Mouse (Mus musculus) right cerebral cortex, postnatal 10 days (tissue): Measurements from ENCODE around the gene U90926.

ENCODE experiments used
- DNase-seq, 2 experiments: peaks; one replicate each; pipeline ENCODE4 v3.0.0; 2021; ENCODE audit warnings: low spot score in 2 of 2

U90926 gene

DNA sequence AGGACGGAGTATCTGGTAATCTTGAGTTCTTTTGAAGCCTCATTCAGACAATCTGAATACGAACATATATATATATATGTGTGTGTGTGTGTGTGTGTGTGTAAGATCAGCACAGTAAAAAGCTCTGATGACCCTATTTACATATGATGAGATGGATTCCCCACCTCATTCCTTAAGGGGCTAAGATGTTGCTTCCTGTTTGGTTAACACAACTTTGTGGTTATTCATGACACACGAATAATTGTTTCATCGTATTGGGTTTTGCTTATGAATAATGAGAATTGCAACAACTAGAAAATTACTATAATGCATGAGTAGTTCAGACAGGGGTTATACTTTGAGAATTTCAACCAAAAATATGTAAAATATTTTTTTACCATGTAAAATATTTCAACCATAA, at the start of gene U90926:
TSS of gene U90926 (minus strand) at position 101 of the 400 bp plus-strand sequence.
- no peak for DNase-seq

DNA sequence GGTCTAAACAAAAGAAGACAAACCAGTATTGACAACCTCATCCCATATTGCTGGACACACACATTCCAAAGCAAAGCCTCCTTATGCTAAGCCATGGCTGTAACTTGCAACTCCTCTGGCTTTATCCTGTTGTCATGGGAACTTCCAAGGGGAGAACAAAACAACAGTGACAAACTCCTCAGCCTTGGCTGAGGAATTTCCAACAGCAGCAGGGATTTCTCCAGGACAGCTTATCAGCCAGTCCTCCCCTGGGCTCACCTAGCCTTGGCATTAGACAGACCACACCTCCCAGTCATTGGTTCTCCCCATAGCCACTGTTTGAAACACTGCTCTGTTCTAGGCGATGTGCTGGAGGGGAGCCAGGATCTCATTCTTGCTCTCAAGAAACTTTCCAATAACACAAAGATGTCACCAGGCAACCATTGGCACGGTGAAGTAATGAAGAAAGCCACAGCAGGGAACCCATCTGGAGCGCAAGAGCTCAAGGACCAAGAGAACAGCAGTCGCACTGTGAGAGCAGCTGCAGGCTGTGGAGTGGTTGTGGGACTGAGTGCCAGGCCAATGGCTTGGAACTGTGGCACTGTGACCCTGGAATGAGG, 48.7 kb upstream of the U90926 start:
- DNase-seq: peak; percentile 91 to 94

DNA sequence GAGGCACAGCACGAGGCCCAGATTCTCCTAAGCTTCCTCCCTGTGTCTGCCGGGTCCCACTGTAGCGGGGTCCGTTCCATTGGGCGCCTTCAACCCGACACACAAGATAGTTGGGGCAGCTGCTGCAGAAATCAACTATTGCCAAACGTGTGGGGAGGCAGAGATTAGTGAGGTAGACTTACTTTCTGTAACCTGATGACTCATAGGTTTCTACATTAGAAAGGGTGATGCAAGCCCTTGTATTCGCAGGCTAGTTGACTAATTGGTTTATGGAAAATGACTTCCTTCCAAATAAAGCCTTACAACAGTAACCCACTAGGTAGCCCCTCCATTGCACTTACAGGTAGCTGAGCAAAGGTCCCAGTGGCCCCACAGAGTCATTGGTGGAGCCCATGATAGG, 47.4 kb upstream of the U90926 start:
- DNase-seq: no peak

DNA sequence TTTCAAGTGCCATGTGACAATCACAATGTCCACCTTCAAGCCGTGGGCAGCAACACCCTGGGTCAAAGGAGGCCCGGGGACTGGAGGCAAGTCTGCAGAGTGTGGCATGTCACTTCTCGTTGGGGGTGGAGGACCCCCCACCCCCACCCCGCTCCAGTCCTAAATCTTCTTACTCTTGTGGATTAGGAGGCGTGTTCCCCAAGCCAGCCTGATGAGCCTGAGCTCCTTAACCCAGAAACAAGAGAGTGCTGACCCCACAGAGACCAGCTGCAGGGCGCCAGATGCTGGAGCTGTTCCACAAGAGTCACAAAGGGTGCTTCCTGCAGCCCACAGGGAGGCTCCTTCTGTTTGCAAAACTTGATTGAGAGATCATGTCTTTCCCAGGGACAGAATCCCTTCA, 41.0 kb upstream of the U90926 start, which contains the start of gene Ppef2:
TSS of gene Ppef2 (minus strand) at position 61 of the 400 bp plus-strand sequence.
- no peak for DNase-seq

DNA sequence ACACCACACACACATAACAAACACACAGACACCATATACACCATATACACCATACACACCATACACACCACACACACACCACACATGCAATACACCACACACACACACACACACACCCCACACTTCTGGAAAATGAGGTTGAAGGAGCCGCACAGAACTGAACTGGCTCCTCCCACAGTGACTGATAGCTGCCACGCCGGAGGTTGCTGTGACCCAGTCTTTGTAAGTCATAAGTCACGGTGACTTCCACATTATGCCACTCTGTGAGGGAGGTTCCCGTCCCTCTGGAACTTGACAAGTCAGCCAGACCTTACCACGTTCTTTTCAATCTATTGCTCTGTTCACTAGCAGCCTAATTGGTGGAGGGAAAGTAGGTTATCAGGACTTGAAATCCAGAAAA, 39.3 kb upstream of the U90926 start:
- no peak for DNase-seq

DNA sequence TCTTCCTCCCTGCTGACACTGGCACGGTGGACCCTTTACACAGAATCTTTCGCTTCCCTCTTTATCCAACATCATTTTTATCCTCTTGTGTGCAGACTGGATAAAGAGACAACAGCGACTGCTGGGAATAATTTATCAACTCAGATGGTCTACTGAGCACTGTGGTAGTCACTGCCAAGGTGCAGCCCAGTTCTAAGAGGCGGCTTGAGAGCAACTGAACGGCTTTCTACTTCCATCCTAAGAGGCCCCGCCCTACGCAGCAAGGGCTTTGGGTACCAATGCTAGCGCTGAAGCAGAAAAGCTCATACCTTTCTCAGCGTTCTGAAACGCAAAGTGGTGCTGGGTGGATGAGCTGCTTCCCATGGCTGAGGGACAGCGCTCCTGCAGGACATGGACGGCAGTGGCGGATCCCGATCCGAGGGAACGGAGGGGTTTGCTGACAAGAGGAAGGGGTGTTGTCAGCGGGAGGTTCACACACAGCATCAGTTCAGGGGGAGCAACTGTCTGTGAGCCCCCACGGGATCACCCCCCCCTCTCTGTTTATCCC, 37.7 kb upstream of the U90926 start:
- peak; percentile 48 to 49 for DNase-seq

DNA sequence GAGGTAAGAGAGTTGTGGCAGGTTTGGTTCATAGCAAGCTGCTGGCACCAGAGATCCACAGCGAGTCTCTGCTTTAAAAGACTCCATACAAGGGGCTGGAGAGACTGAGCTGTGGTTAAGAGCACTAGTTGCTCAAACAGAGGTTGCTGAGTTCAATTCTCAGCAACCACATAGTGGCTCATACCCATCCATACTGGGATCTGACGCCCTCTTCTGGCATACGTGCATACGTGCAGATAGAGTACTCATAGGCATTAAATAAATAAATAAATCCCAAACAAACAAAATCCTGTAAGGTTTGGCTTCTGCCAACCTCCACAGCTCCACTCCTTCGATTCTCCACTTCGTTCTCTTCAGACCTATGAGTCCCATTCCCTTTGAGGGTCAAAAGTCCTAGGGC, 36.8 kb upstream of the U90926 start:
- no peak for DNase-seq

DNA sequence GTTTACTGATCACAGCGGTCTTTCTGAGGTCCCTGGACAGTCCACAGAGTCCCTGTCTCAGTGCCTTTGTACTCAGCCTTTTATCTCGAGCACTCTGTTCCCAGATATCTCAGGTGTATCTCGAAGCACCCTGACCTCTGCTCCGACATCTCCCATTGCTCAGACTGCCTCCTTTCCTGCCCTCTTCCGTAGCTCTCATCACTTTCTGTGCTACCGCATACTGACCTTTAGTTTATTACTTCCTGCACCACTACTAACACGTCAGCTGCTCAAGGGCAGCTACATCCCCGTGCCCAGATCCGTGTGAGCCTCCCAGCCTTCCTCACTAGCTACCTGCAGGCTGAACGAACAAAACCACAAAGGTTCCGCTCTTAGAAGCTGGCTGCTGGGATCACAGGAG, 33.4 kb upstream of the U90926 start:
- no peak for DNase-seq

DNA sequence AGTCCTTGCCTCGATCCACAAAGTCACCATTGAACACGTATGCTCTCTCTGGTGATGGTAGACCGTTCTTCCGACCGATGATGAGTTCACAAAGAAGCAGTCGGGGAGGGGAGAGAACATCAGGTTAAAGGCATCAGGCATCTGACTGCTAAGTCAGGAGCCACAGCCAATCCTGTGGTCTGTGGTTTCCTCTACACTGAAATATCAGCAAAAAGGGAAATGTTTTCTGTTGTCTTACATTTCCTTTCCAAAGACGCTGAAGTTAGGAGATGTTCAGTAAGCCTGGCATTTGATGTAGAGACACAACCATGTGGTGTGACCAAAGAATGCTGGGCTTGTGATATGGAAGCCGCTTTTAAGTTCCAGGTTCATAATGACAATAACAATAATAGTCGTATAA, 30.3 kb upstream of the U90926 start:
- no peak for DNase-seq

DNA sequence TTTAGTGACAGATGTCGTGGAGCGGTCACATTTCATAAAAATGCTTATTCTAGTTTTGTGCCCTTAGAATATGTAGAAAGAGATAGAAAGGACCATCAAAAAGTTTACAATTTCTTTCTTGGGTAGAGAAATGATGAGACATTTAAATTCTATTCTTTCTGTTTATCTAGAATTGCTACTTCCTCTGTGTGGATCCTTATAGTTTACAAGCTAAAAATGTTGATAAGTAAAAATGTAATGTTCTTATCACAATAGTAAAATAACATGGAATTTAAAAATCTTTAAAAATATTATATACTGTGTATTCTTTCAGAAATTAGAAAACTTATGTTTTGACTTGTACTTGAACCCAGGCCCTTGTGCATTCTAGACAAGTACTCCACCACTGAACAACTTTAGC, 29.7 kb upstream of the U90926 start:
- DNase-seq: no peak

DNA sequence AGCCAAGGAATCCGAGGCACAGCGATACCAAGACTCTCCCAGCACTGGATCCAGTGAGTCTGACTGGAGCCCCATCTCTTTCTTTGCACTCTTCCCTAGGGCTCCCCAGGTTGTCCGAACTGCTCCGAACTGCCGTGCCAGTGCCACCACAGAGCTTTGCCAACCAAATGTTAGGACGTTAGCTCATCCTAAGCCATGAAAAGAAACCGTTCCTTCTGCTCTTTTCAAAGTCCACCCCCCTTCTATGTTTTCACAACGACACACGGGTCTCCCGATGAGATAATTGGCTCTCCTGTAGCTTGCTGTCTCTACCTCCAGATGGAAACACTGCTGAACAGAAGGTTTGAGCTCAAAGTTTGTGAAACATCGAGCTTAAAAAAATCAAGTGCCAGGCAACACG, 25.6 kb upstream of the U90926 start:
- peak; percentile 25 to 44 for DNase-seq

DNA sequence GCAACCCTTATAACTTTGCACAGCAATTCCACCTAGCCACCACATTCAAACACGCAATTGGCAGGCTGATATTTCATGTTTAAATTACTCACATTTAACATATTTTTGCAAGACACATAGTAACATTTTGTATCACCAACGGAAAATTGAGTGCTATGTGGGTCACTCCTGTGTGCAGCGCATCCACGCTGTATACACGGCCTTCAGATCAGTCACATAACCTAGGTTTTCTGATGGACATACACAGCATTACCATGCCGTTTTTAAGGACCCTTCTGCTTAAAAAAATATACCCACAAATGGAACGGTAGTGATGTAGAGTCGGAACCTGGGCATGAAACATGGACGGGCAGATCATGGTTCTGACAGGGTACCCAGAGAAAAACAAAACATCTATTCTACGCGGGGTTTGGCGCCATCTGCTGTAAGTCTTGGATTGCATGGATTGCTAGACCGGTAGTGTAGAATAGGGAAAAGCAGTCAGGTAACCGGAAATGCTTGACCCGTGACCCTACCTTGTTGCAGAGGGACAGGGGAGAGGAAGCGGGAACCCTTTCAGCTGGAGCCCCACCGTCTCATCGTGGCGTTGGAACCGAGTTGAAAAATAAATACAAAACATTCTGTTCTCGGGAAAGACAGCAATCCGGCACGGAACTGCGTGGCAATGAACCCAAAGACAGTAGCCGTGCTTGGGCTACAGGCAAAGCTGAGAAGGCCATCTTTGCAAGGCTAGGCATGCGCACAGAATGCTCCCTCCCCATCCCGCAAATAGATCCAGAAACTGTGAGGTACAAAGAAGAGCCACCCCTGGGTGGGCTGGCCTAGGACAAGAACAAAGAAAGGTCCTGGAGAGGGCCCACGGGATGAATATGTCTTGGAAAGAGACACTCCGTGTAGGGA, 24.4 kb upstream of the U90926 start:
- DNase-seq: peak; percentile 81 to 85

DNA sequence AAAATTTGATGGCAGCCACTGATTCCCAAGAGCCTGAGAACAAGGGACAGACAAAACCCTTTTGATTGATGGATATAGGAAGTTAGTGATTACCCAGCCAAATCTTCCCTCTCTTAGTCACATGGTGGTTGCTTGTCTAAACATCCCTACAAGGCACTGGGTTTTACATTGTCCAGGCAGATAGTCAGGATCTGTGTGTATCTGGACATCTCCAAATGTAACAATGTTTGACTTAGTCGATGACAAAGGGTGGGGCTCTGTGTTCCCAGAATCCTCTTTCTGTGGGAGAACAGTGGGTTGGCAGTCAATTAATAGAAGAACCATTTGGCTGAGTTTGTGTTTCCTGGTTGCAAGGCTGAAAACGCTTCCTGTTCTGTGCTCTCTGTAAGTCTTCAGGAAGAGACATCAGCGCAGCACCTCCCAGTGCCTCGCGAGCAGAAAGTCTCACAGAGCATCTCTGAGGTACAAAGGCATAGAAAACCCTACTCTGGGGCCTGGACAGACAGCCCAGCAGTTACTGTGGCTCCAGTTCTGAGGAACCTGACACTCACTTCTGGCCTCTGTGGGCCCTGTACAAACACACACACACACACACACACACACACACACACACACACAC, 19.8 kb upstream of the U90926 start:
- no peak for DNase-seq

DNA sequence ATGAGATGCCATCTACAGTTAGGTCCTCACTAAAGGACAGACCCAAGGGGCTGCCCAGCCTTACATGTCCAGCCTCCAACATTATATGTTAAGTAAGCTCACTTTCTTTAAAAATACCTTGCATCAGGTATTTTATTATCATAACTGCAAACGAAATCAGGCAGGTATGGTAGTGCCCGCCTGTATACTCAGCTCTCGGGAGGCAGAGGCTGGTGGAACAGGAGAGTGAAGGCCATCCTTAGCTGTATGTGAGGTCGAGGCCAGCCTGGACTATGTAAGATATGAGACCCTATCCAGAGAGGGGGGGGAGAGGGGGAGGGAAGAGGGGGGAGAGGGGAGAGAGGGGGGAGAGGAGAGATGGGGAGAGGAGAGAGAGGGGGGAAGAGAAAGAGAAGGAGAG, 18.2 kb upstream of the U90926 start:
- no peak for DNase-seq

DNA sequence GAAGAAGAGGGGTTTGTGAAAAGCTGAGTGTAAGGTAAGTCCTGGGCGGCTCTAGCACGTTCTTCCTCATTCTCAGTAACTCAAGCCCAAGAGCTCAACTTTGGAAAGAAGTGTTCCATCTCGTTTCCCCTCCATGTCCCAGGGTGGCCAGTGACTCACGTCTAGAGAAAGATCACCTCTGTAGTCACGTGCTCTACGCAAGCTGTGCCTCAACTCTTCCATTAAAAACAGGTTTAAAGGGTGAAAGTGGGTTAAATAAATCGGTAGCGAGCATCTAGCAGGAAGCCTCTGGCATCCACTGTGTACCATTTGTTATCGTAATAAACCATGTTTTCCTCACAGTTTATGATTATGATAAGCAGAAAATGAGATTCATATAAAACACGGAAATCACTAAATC, 16.6 kb upstream of the U90926 start:
- DNase-seq: no peak

DNA sequence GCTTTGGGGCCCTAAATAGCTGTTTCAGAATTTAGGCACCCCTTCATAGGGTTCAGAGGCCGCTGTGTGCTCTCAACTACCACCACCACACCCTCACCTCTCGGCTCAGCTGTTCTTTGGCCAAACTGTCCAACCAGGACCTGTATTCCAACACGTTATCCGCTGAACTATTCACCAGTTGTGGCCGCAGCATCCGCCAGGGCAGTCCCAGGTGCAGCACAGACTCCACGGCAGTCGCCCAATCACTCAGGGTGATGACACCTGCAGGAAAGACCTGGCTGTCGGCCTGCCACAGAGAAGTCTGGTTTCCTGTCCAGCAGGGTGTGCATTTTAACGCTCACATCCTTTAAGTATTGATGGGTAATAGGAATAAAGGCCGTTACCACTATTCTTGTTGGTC, 15.1 kb upstream of the U90926 start:
- no peak for DNase-seq

DNA sequence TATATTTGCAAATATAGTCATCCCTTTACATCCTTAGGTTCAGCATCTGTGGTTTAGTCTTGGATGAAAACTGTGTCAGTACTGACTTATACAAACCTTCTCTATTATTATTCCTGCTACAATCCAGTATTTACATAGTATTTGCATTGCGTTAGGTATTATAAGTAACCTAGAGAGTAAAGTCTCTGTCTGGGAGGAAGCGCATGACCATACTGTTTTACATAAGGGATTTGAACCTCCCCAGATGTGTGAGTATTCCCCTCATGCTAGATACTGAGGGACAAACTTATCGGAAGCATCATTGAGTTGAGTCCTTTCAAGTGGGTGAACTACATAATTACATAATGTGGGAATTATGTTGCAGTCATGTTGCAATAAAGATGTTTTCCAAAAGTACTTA, 14.3 kb upstream of the U90926 start:
- DNase-seq: no peak

DNA sequence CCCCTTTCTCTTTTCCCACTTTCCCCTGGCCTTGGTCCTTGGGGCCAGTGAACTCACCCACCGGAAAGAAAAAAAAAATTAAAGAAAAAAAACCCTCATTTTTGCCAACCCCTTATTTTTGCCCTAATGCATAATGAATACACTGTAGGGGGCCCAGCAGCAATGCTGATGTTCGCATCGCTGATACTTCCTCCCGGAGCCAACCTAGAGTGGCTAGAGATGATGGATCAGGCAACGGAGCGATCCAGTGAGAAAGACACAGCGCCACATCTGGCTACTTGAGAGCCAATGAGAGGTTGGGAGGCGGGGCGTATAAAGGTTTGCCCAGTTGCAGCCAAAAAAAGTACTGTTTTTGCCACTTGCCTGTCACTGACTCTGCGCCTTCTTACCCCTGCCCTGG, 13.6 kb upstream of the U90926 start:
- no peak for DNase-seq

DNA sequence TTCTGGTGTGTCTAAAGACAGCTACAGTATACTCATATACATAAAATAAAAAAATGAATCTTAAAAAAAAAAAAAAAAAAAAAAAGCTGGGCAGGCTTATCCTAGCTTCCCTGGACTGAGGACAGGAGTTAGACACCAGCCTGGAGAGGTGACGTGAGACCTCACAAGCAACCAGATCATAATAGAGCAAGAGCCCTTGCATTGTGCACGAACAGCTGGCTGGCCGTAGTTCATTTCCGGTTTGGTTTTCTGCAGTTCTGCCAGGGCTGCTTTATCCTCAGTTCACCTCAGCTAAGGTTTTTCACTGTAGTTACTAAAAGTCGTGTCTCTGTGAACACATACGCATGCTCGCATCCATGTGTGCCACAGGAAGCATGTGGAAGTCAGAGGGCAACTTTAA, 12.6 kb upstream of the U90926 start:
- DNase-seq: no peak

DNA sequence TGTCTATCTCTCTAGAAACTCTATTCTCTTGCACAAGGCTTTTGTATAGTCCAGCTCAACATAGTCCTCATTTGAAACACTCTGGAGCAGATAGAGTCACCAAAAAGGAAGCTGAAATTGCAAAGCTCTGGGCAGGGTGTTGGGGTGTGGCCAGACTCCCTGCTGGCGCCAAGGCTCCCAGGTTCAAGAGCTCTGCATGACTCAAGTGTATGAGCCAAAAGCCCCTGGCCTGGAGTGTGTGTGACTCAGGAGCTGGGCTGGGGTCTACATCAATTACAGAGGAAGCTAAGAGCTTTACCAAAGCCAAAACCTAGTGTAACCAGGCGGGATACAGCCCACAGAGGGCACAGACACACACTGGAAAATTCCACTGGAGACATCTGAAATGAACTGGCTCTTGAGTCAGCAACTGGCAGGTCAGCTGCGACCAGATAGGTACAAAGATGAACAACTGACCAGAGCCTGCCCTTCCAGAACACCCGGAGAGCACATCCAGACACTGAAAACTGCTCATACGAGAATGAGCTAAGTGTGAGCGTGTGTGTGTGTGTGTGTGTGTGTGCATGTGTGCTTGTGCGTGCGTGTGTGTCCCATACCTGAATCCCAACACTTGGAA, 5.2 kb upstream of the U90926 start:
- DNase-seq: no peak

DNA sequence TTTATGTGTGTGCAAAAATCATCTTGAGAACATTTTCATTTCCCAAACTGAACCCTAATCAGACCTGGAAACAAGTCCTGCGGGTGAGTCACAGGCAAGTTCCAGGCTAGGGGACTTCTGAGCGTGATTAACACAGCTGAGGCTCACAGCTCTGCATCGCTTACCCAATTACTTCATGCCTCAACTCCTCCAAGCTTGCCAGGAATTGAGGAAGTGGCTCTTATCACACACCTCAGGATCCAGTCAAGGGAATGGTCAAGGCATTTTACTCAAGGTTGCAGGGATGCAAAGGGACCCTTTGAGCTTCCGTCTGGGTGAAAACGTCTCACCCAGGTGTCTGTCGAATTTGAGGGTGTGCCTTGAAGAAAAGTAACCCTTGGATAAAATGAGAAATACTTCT, 4.6 kb upstream of the U90926 start:
- no peak for DNase-seq
